Mouse (Mus musculus): ENCODE measurements around the gene Ppp1r16b. TPM values are rescaled to one million over a fixed set of nuclear protein-coding genes. Genes with fewer than 3 reads are reported as not detected.

The Ppp1r16b gene
- total and polyA plus RNA-seq, 3 experiments, result 0.16 to 0.75 TPM; not detected in 1

- peaks cover 82% of the 10 kb centered on the region for H3K36me3 ChIP-seq (replicated peaks)
- DNase-seq (ENCODE audit: low spot score) (no peak), ATAC-seq (ENCODE audit: extremely low read depth, insufficient number of reproducible peaks, low FRiP score, poor library complexity, severe bottlenecking) (no peak)
- H3K4me3 ChIP-seq (ENCODE audit: low read depth, low read length), result no peak overlapping the region
- TF ChIP-seq CTCF (IDR thresholded peaks at IDR 0.05; ENCODE audit: low read depth, low read length), result no peak
- no peak for TF ChIP-seq GATA2 (IDR thresholded peaks at IDR 0.05; ENCODE audit: borderline replicate concordance, low read depth, low read length)
- no peak for TF ChIP-seq POLR2AphosphoS5 (IDR thresholded peaks at IDR 0.05; ENCODE audit: insufficient replicate concordance, low read depth, low read length)
- TF ChIP-seq GATA1 (IDR thresholded peaks at IDR 0.05; ENCODE audit: borderline replicate concordance, low read length), result no peak
- no peak for TF ChIP-seq TAL1 (conservative IDR thresholded peaks at IDR 0.05; ENCODE audit: low read depth, low read length)
- no peaks in the 10 kb centered on the region for H3K27me3 ChIP-seq (ENCODE audit: insufficient read depth, low read length)
- no peaks in the 10 kb centered on the region for H3K4me1 ChIP-seq (ENCODE audit: insufficient read depth, low read depth, low read length)
- H3K9me3 ChIP-seq (replicated peaks), result no peaks in the 10 kb centered on the region
These were observed 150.5 kb downstream of the Ppp1r16b start for GRCm38 (mm10) chr2:158815686-158816085.

Other genes starting within 250 kb of the Ppp1r16b start
- not detected in 2 replicates for gene Adig, start 162.8 kb upstream of the Ppp1r16b start, total RNA-seq (2014; fragmentation: Nextera tagmentation)
- not detected in 2 replicates for gene Adig, start 162.8 kb upstream of the Ppp1r16b start, total RNA-seq (2017)
- not detected in 2 replicates for gene Adig, start 162.8 kb upstream of the Ppp1r16b start, polyA plus RNA-seq (2012)
- not detected in 2 replicates for gene Arhgap40, start 152.6 kb upstream of the Ppp1r16b start, total RNA-seq (2014; fragmentation: Nextera tagmentation)
- gene Arhgap40, start 152.6 kb upstream of the Ppp1r16b start, total RNA-seq (2017), result not detected in 2 replicates
- not detected in 2 replicates for gene Arhgap40, start 152.6 kb upstream of the Ppp1r16b start, polyA plus RNA-seq (2012)
- gene Slc32a1, start 54.6 kb upstream of the Ppp1r16b start, total RNA-seq (2014; fragmentation: Nextera tagmentation), result not detected in 2 replicates
- not detected in 2 replicates for gene Slc32a1, start 54.6 kb upstream of the Ppp1r16b start, total RNA-seq (2017)
- 0.02 TPM in 1 of 2 replicates, not detected in the other for gene Slc32a1, start 54.6 kb upstream of the Ppp1r16b start, polyA plus RNA-seq (2012)
- gene Actr5, start 40.5 kb upstream of the Ppp1r16b start, total RNA-seq (2014; fragmentation: Nextera tagmentation), result 22.5 and 24.7 TPM in 2 replicates
- gene Actr5, start 40.5 kb upstream of the Ppp1r16b start, total RNA-seq (2017), result 20.2 and 22.5 TPM in 2 replicates
- gene Actr5, start 40.5 kb upstream of the Ppp1r16b start, polyA plus RNA-seq (2012), result 18.2 and 19.7 TPM in 2 replicates
- 3.8 and 9.6 TPM in 2 replicates for gene Fam83d, start 102.7 kb downstream of the Ppp1r16b start, total RNA-seq (2014; fragmentation: Nextera tagmentation)
- gene Fam83d, start 102.7 kb downstream of the Ppp1r16b start, total RNA-seq (2017), result 6.1 and 6.6 TPM in 2 replicates
- 2.4 and 3.4 TPM in 2 replicates for gene Fam83d, start 102.7 kb downstream of the Ppp1r16b start, polyA plus RNA-seq (2012)
- gene Dhx35, start 129.4 kb downstream of the Ppp1r16b start, total RNA-seq (2014; fragmentation: Nextera tagmentation), result 19.5 and 24.2 TPM in 2 replicates
- gene Dhx35, start 129.4 kb downstream of the Ppp1r16b start, total RNA-seq (2017), result 20.4 and 28.2 TPM in 2 replicates
- 9.6 and 9.9 TPM in 2 replicates for gene Dhx35, start 129.4 kb downstream of the Ppp1r16b start, polyA plus RNA-seq (2012)